7 mouse cellular contexts compared by ENCODE assay signal in genomic region chr6:35132806-35133205, GRCm38 (mm10). TPM values are rescaled to one million over a fixed set of nuclear protein-coding genes. Genes with fewer than 3 reads are reported as not detected.
A peak's percentile ranks its signal among the peaks of the same experiment; 100 is the strongest.
DNase-seq lines count a peak whose midpoint lies in the region; ATAC-seq and TF ChIP-seq lines count a peak whose summit lies in the region.

No protein-coding gene starts in this region.

- no peaks in the 10 kb centered on the region for H3K27me3 ChIP-seq in kidney, embryonic 16.5 days (ENCODE audit: insufficient read depth, low read length)
- H3K27me3 ChIP-seq in G1E (ENCODE audit: insufficient read depth, low read length) = no peaks in the 10 kb centered on the region
- no peaks in the 10 kb centered on the region for H3K27me3 ChIP-seq in hindbrain, embryonic 10.5 days (ENCODE audit: insufficient read depth, poor library complexity, severe bottlenecking)

- 0% methylated on average over 11 of the region's 11 CpGs for WGBS in kidney, embryonic 16.5 days
- WGBS in hindbrain, embryonic 10.5 days = under 1% methylated on average over 11 of the region's 11 CpGs

- H3K27ac ChIP-seq in kidney, embryonic 16.5 days (ENCODE audit: low read length) = peak overlapping the region; percentile 95
- H3K27ac ChIP-seq in hindbrain, embryonic 10.5 days = peak overlapping the region; percentile 92

- H3K4me1 ChIP-seq in kidney, embryonic 16.5 days (ENCODE audit: insufficient read depth, low read length) = peaks cover 11% of the 10 kb centered on the region; the same call in 1 of the 2 replicates
- peaks cover 28% of the 10 kb centered on the region for H3K4me1 ChIP-seq in G1E (ENCODE audit: insufficient read depth, low read depth, low read length)
- H3K4me1 ChIP-seq in hindbrain, embryonic 10.5 days (replicated peaks) = peaks cover 23% of the 10 kb centered on the region

- DNase-seq in kidney, postnatal 10 days = no peak
- peak; percentile 13 for DNase-seq in G1E (ENCODE audit: low spot score)
- DNase-seq in c-Kit-positive CD71-positive TER-119-positive erythroid progenitor cells, embryonic 14.5 days (ENCODE audit: low spot score) = peak; percentile 42
- DNase-seq in hindbrain, embryonic 10.5 days (ENCODE audit: low spot score) = no peak
- peak; percentile 26 for DNase-seq in yolk sac, embryonic 10.5 days (ENCODE audit: low spot score)

- ATAC-seq in kidney, embryonic 16.5 days (ENCODE audit: low FRiP score, low TSS enrichment) = 0 out of 2 replicates have a peak, but pooled peaks have one; percentile 19
- no peak for ATAC-seq in G1E (ENCODE audit: extremely low read depth, insufficient number of reproducible peaks, low FRiP score, poor library complexity, severe bottlenecking)
- ATAC-seq in megakaryocyte-erythroid progenitor cell, adult 5-6 weeks (replicated peaks; ENCODE audit: low FRiP score, low TSS enrichment, poor library complexity, severe bottlenecking) = peak; percentile 16

- H3K9me3 ChIP-seq in kidney, embryonic 16.5 days (ENCODE audit: low read length) = no peaks in the 10 kb centered on the region
- H3K9me3 ChIP-seq in G1E (replicated peaks) = no peaks in the 10 kb centered on the region
- H3K9me3 ChIP-seq in hindbrain, embryonic 10.5 days = no peaks in the 10 kb centered on the region

- peak overlapping the region; percentile 91 for H3K9ac ChIP-seq in kidney, embryonic 16.5 days (replicated peaks; ENCODE audit: low read length)

- no peaks in the 10 kb centered on the region for H3K36me3 ChIP-seq in kidney, embryonic 16.5 days (ENCODE audit: insufficient read depth, low read length)
- peaks cover 5% of the 10 kb centered on the region for H3K36me3 ChIP-seq in G1E (replicated peaks)
- H3K36me3 ChIP-seq in hindbrain, embryonic 10.5 days = no peaks in the 10 kb centered on the region

- H3K4me3 ChIP-seq in kidney, embryonic 16.5 days (ENCODE audit: low read length) = peak overlapping the region; percentile 81
- peak overlapping the region; percentile 82 for H3K4me3 ChIP-seq in G1E (ENCODE audit: low read depth, low read length)
- H3K4me3 ChIP-seq in hindbrain, embryonic 10.5 days = peak overlapping the region; percentile 80

- TF ChIP-seq CTCF in G1E (IDR thresholded peaks at IDR 0.05; ENCODE audit: low read depth, low read length) = no peak

- peak overlapping the region; percentile 93 for H3K4me2 ChIP-seq in kidney, embryonic 16.5 days (replicated peaks; ENCODE audit: low read depth, low read length)

RNA-seq across cellular contexts. Expression of gene Cnot4, which starts 0.7 kb away (rescaled TPM):
- 23.1 and 26.3 TPM in 2 replicates for polyA plus RNA-seq in kidney, embryonic 16.5 days (2015; fragmentation: Nextera tagmentation; extraction: Ambion mirVana)
- total RNA-seq in G1E (2014; fragmentation: Nextera tagmentation) (92.4 and 132 TPM in 2 replicates), G1E (2017) (26.2 and 28.7 TPM in 2 replicates)
- 3.9 and 7.5 TPM in 2 replicates for polyA plus RNA-seq in G1E (2012)
- polyA plus RNA-seq in hindbrain, embryonic 10.5 days (2016; fragmentation: Nextera tagmentation; extraction: Ambion mirVana) = 25.6 and 25.9 TPM in 2 replicates
- 52.1 and 64.5 TPM in 2 replicates for total RNA-seq in megakaryocyte-erythroid progenitor cell, adult 5-6 weeks (2014; fragmentation: Nextera tagmentation)
- 27.9 and 34.1 TPM in 2 replicates for total RNA-seq in megakaryocyte-erythroid progenitor cell, adult 5-6 weeks (2017)

RNA-seq across cellular contexts. Expression of gene Nup205, which starts 44.4 kb away (rescaled TPM):
- 36.6 and 41.1 TPM in 2 replicates for polyA plus RNA-seq in kidney, embryonic 16.5 days (2015; fragmentation: Nextera tagmentation; extraction: Ambion mirVana)
- total RNA-seq in G1E (2014; fragmentation: Nextera tagmentation) (99.2 and 113 TPM in 2 replicates), G1E (2017) (88.9 and 93.8 TPM in 2 replicates)
- 4.1 and 8.2 TPM in 2 replicates for polyA plus RNA-seq in G1E (2012)
- polyA plus RNA-seq in hindbrain, embryonic 10.5 days (2016; fragmentation: Nextera tagmentation; extraction: Ambion mirVana) = 41.3 and 51.2 TPM in 2 replicates
- total RNA-seq in megakaryocyte-erythroid progenitor cell, adult 5-6 weeks (2014; fragmentation: Nextera tagmentation) = 73.9 and 113 TPM in 2 replicates
- total RNA-seq in megakaryocyte-erythroid progenitor cell, adult 5-6 weeks (2017) = 100 and 110 TPM in 2 replicates

Comparison
In these comparisons a context has a peak if more than half of its experiments do, and no peak if none do; other contexts are left out.
1. DNase-seq: peak in G1E (single experiment), c-Kit-positive CD71-positive TER-119-positive erythroid progenitor cells, embryonic 14.5 days (single experiment) and yolk sac, embryonic 10.5 days (single experiment); none in kidney, postnatal 10 days (single experiment) and hindbrain, embryonic 10.5 days (single experiment).
2. Peak in every context shown above with its lines, with median percentiles within 50 percentile points of each other: H3K4me3 ChIP-seq.